8 mouse cellular contexts compared by ENCODE assay signal in the genomic region with DNA sequence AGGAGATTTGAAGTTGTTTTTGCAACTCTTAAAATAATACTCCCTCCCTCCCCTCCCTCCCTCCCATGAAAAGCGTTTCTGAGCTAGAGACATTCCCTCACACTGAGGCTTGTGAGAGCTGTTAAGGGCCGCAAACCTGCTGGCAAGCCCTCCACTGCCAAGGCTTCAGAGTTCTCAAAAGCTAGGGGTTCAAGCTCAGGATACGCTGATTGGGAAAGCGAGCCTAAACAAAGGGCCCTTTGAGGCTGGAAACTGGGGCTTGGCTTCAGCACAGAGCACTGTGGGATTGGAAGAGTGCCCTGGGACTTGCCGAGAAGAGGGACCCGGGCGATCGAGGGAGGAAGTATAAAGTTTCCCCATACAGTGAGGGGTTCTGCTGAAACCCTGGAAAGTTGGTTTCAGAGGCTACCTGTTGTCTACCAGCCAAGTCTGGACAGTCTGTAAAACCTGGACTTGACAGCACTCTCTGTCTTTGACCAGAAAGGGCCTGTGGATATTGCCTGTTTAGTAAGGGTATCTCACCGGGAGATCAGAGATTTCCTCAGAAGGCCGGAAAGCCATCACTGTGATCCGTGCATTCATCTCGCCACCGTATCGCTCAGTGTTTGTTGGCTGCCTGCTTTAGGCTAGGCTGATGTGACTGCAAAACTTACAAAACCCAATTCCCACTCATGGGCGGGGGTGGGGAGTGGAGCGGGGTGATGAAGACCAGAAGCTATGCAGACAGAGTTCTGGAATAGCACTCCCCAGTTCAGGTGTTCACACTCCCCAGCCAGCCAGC. TPM values are rescaled to one million over a fixed set of nuclear protein-coding genes. Genes with fewer than 3 reads are reported as not detected.
DNase-seq lines count a peak whose midpoint lies in the region; ATAC-seq lines count a peak whose summit lies in the region.

No protein-coding gene starts in this region.

- peak; percentile 93 for DNase-seq in Muller cell, postnatal 12 days (ENCODE audit: inconsistent ontology term)
- peak; percentile 57 for DNase-seq in cerebellum, adult 9-11 months
- peak; percentile 35 to 69 for DNase-seq in frontal cortex, postnatal 36 days (ENCODE audit: low spot score in 2 of 2)
- peak; percentile 23 for DNase-seq in left cerebral cortex, postnatal 36 days (ENCODE audit: low spot score in 2 of 2)
- no peak for DNase-seq in yolk sac, embryonic 10.5 days (ENCODE audit: low spot score)
- DNase-seq in thymus, postnatal 36 days = no peak
- DNase-seq in lung, adult 18-20 months = no peak

- intact Hi-C loops in left cerebral cortex, postnatal 36 days (cut with DNase I) = no loop called here

- no peak for ATAC-seq in megakaryocyte, adult 5-6 weeks (ENCODE audit: poor library complexity, severe bottlenecking)

RNA-seq across cellular contexts. Expression of a gene that starts 18.3 kb away (rescaled TPM):
- 100 to 1,000 TPM; 153 to 173 TPM for total RNA-seq in left cerebral cortex, postnatal 36 days (2021)
- total RNA-seq in megakaryocyte, adult 5-6 weeks (2015) = 0.29 and 0.48 TPM in 2 replicates
- 0.29 and 0.37 TPM in 2 replicates for total RNA-seq in megakaryocyte, adult 5-6 weeks (2017)

Comparison
In these comparisons a context has a peak if more than half of its experiments do, and no peak if none do; other contexts are left out.
1. DNase-seq: peak in Muller cell, postnatal 12 days (single experiment), cerebellum, adult 9-11 months (single experiment), frontal cortex, postnatal 36 days (2 of 2) and left cerebral cortex, postnatal 36 days (2 of 2); none in yolk sac, embryonic 10.5 days (single experiment), thymus, postnatal 36 days (0 of 2) and lung, adult 18-20 months (0 of 2).
2. RNA of a gene that starts 18.3 kb away (total RNA-seq): 153 to 173 TPM in left cerebral cortex, postnatal 36 days; 0.29 to 0.48 TPM in megakaryocyte, adult 5-6 weeks; every median in the first group is over 100 times any median in the second.